Mouse (Mus musculus) hindbrain, embryonic 11.5 days (tissue): Measurements from ENCODE around the gene 1700028P14Rik. TPM values are rescaled to one million over a fixed set of nuclear protein-coding genes. Genes with fewer than 3 reads are reported as not detected.
A peak's percentile ranks its signal among the peaks of the same experiment; 100 is the strongest.

Source experiments
- ATAC-seq: fragments of 200-750 bp; cut with Nextera tagmentation; 2 replicates; pipeline ENCODE4 v1.8.0; 2017; ENCODE audit warnings: mild to moderate bottlenecking, moderate TSS enrichment, moderate library complexity; ENCODE audit not compliant: low FRiP score
- DNase-seq: peaks from one replicate; pipeline ENCODE4 v3.0.0-alpha.2; 2015; ENCODE audit warnings: low spot score
- H3K27ac ChIP-seq: fragments of 300-500 bp; sonication (generic); 2 replicates; pipeline ENCODE4 v1.5.1; 2014; ENCODE audit warnings: mild to moderate bottlenecking, low read depth, low read length
- H3K27me3 ChIP-seq: fragments of 300-500 bp; sonication (generic); 2 replicates; pipeline ENCODE4 v1.6.1; 2014; ENCODE audit warnings: mild to moderate bottlenecking, low read length, moderate library complexity, mixed read lengths; ENCODE audit not compliant: control insufficient read depth, insufficient read depth
- H3K36me3 ChIP-seq: fragments of 300-500 bp; sonication (generic); 2 replicates; pipeline ENCODE4 v1.6.1; 2014; ENCODE audit warnings: mild to moderate bottlenecking, low read length, moderate library complexity, mixed read lengths; ENCODE audit not compliant: control insufficient read depth, insufficient read depth
- H3K4me1 ChIP-seq: fragments of 300-500 bp; sonication (generic); replicated peaks from 2 replicates; pipeline ENCODE4 v1.6.1; 2014; ENCODE audit warnings: low read length, mixed read lengths; ENCODE audit not compliant: control insufficient read depth, insufficient read depth
- H3K4me2 ChIP-seq: fragments of 300-500 bp; sonication (generic); replicated peaks from 2 replicates; pipeline ENCODE4 v1.6.1; 2014; ENCODE audit warnings: mild to moderate bottlenecking, low read depth, low read length
- H3K4me3 ChIP-seq: fragments of 300-500 bp; sonication (generic); 2 replicates; pipeline ENCODE4 v1.5.1; 2014; ENCODE audit warnings: low read depth, low read length
- H3K9ac ChIP-seq: fragments of 300-500 bp; sonication (generic); 2 replicates; pipeline ENCODE4 v1.6.1; 2014; ENCODE audit warnings: low read depth, low read length
- H3K9me3 ChIP-seq: fragments of 300-500 bp; sonication (generic); 2 replicates; pipeline ENCODE4 v1.6.1; 2016; ENCODE audit warnings: low read length; ENCODE audit not compliant: control insufficient read depth
- WGBS: fragments of 180-500 bp; shearing (Covaris S2); extraction: QIAGEN DNeasy Blood & Tissue Kit; methylation state at CpG from one replicate; pipeline ENCODE4 v1.1.7; 2014; 5-methylcytosine and 5-hydroxymethylcytosine counted together
- polyA plus RNA-seq: library from polyadenylated mRNA; unstranded; fragments of >200 nt; fragmentation: Nextera tagmentation; extraction: Ambion mirVana; gene quantifications from 2 replicates; pipeline ENCODE4 v1.2.1, GENCODE M21; 2014

The 1700028P14Rik gene
- polyA plus RNA-seq, 1 experiment from 2014 or later: 1.2 TPM

DNA sequence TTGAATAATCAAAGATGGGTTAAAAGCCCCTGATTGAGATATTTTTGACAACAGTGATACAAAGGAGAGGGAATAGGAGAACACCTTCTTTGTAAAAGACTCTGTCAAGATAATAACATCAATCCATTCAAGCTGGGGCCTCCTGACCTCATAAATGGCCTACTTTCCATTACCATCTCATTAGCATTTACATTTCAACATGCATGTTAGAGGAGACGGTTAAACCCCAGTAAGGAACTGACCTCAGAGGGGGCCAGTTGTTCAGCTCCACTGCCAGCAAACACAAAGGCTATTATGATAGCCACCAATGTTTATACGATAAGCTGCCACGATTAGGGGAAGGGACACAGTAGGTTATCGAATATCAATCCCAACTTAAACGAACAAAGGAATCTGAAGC is 15.8 kb downstream of the 1700028P14Rik start:
- WGBS: 21% methylated on average over 5 of the region's 5 CpGs
- no peaks in the 10 kb centered on the region; the same call in 1 of the 2 replicates for H3K4me1 ChIP-seq
- H3K9ac ChIP-seq: no peak overlapping the region
- H3K27ac ChIP-seq: no peak overlapping the region
- DNase-seq: peak; percentile 19
- no peaks in the 10 kb centered on the region for H3K36me3 ChIP-seq
- H3K4me2 ChIP-seq: no peak overlapping the region
- no peaks in the 10 kb centered on the region for H3K27me3 ChIP-seq
- no peak overlapping the region for H3K4me3 ChIP-seq
- peak; percentile 47; the same call in 1 of the 2 replicates for ATAC-seq
- no peaks in the 10 kb centered on the region for H3K9me3 ChIP-seq

DNA sequence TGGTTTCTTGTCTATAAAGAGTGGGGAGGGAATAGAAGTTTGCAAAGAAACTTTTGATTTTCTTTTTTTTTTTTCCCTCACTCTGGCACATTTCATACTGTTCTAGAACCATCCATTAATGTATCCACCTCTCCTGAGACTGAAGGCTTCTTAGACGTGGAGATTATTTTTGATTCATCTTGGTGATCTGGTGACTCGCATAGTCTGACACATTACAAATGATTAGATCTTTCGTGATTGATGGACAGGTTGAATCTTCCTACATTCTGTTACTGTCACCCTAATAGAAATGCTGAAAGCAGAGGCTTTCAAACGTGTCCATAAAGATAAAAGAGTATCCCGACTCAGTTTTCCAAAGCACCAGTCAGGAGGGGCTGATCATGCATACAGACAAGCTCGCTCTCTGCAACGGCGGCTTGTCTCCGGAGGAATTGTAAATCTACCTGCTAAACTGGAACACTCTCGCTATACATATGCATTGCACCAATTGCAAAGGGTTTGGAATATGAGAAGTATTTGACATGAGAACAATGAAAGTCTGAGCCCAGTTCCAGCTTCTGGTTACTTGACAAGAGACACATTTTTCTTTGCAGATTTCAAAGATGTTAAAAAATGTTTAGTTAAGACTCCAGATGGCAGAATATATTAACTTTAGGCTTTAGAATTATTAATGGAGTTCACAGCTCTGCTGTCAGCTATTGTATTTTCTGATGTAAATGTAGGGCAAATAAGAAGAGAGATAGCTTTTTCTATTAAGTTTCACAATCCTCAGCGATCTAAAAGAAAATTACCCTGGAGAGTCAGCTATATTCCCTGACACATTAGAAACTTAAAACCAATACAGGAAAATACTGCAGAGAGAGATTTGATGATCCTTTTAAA is 20.8 kb downstream of the 1700028P14Rik start:
- no peak overlapping the region for H3K4me3 ChIP-seq
- H3K4me1 ChIP-seq: no peaks in the 10 kb centered on the region; the same call in 1 of the 2 replicates
- no peaks in the 10 kb centered on the region for H3K9me3 ChIP-seq
- no peak overlapping the region for H3K27ac ChIP-seq
- no peaks in the 10 kb centered on the region for H3K36me3 ChIP-seq
- no peak overlapping the region for H3K4me2 ChIP-seq
- H3K27me3 ChIP-seq: no peaks in the 10 kb centered on the region
- ATAC-seq (no peak), DNase-seq (no peak)
- WGBS: 73% methylated on average over 11 of the region's 11 CpGs
- H3K9ac ChIP-seq: no peak overlapping the region

DNA sequence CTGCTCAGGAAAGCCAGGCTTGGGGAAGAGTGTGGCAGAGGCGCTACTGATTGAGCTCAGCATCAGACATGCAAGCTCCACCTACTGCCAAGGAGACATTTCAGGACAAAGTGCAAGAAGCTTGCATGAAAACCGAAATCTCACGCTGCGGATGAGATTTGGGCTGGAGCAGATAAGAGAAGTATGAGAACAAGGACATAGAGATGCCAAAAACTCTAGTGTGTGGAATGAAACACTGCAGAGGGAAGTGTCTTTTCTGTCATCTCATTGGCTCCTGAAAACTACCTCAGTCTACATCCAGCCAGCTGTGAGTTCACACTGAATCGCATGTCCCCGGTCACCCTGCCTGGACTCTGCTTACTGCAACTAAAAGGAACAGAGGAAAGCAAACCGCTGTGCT is 38.3 kb downstream of the 1700028P14Rik start:
- no peaks in the 10 kb centered on the region for H3K4me1 ChIP-seq
- no peaks in the 10 kb centered on the region for H3K36me3 ChIP-seq
- 83% methylated on average over 7 of the region's 7 CpGs for WGBS
- H3K9ac ChIP-seq: no peak overlapping the region
- no peak overlapping the region for H3K27ac ChIP-seq
- H3K27me3 ChIP-seq: no peaks in the 10 kb centered on the region
- no peak for DNase-seq
- no peak overlapping the region for H3K4me2 ChIP-seq
- H3K9me3 ChIP-seq: no peaks in the 10 kb centered on the region
- no peak overlapping the region for H3K4me3 ChIP-seq
- no peak for ATAC-seq

DNA sequence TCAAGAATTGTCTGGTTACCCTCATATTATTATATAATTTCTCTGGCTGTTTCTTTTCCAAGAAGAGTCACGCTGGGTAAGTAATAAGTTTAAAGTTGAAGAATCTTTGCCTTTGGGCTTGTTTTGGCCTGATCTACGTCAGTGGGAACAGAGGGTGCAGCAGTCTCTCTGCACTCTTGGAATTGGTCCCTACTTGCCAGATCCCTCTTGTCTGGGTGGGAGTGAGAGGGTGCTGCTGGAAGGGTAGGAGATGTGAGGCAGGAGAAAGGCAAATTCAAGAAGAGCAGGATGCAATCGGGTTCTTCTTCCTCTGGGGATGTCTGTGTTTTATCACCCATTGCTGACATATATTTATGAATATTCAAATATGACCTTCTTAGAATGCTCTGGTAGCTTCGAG is 42.9 kb downstream of the 1700028P14Rik start:
- H3K4me1 ChIP-seq: no peaks in the 10 kb centered on the region
- DNase-seq (no peak), ATAC-seq (no peak)
- H3K36me3 ChIP-seq: no peaks in the 10 kb centered on the region
- no peaks in the 10 kb centered on the region for H3K9me3 ChIP-seq
- no peak overlapping the region for H3K4me3 ChIP-seq
- H3K27ac ChIP-seq: no peak overlapping the region
- WGBS: 82% methylated on average over 4 of the region's 4 CpGs
- H3K27me3 ChIP-seq: no peaks in the 10 kb centered on the region
- H3K9ac ChIP-seq: no peak overlapping the region
- H3K4me2 ChIP-seq: no peak overlapping the region

DNA sequence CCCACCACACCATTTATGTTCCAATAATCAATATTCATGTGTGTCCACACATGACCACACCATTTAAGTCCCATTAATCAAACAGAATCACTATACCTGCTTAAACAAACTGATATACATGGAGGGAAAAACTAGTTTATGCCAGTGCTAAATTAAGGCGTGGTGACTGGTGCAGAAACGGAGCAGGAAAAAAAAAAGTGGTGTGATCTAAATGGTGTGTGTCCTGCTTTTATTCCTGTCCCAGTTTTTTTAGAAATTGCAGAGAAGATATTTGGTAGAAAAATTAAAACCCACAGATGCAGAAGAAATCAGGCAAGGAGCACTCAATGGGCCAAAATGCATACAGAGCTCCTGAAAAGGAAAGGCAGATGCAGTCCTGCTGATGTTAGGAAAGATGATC is 44.7 kb downstream of the 1700028P14Rik start:
- Histone ChIP-seq H3K4me2 (no peak overlapping the region), H3K9ac (no peak overlapping the region), H3K4me3 (no peak overlapping the region), H3K4me1 (no peaks in the 10 kb centered on the region), H3K9me3 (no peaks in the 10 kb centered on the region), H3K27me3 (no peaks in the 10 kb centered on the region), H3K36me3 (no peaks in the 10 kb centered on the region), H3K27ac (no peak overlapping the region)
- 91% methylated on average over 2 of the region's 2 CpGs for WGBS
- ATAC-seq (no peak), DNase-seq (no peak)

DNA sequence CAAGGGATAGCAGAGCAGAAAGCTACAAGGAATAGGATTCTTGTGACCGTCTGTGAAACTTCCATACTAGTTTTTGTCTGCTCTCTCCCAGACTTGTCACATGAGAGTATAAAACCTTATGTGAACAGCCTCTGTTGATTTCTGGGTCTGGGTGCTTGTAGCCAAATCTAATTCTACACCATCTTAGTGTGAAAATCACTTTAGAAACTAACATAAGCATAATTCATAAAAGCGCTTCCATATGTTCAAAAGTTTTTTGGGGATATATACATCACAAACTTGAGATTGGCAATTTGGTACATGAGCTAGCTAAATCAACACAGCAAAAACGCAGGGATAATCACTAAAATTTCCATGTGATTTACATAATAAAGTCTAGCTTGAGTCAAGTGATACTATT is 57.7 kb downstream of the 1700028P14Rik start:
- Histone ChIP-seq H3K9ac (no peak overlapping the region), H3K27me3 (no peaks in the 10 kb centered on the region), H3K4me2 (no peak overlapping the region), H3K4me3 (no peak overlapping the region), H3K27ac (no peak overlapping the region), H3K9me3 (no peaks in the 10 kb centered on the region), H3K4me1 (no peaks in the 10 kb centered on the region), H3K36me3 (no peaks in the 10 kb centered on the region)
- no peak for DNase-seq
- 89% methylated on average over 3 of the region's 3 CpGs for WGBS
- no peak for ATAC-seq

DNA sequence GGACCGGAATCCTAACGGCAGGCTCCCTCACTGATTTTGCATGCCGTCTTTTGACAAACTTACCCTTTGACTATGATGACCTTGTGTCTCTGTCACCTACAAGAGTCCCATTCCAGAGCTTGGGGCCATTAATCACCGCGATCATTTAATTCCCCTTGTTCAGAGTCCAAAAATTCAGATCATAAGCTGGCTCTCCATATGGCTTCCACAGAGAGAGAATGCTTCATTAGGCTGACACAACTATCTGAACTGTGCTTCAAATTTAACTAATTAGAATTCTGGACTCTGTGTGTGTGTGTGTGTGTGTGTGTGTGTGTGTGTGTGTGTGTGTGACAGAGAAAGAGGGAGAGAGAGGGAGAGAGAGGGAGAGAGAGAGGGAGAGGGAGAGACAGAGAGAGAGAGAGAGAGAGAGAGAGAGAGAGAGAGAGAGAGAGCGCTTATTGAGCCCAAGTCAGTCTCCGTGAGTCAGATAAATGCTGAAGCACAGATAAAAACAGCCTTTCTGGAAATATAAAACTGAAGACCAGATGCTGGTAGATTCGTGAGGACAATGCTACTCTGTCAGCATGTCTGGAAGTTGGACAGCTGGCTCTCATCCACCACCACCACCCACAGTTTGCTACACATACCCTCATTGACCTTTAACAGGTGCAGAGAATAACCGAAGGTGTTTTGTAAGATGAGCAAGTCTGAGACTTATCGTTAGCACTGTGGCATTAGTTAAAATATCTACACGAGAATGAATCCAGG is 73.8 kb downstream of the 1700028P14Rik start:
- no peak for ATAC-seq
- no peak overlapping the region for H3K27ac ChIP-seq
- no peaks in the 10 kb centered on the region for H3K9me3 ChIP-seq
- no peak overlapping the region for H3K4me3 ChIP-seq
- H3K4me1 ChIP-seq: no peaks in the 10 kb centered on the region
- WGBS: 82% methylated on average over 11 of the region's 11 CpGs
- H3K9ac ChIP-seq: no peak overlapping the region
- DNase-seq: no peak
- H3K27me3 ChIP-seq: no peaks in the 10 kb centered on the region
- H3K36me3 ChIP-seq: no peaks in the 10 kb centered on the region
- no peak overlapping the region for H3K4me2 ChIP-seq

DNA sequence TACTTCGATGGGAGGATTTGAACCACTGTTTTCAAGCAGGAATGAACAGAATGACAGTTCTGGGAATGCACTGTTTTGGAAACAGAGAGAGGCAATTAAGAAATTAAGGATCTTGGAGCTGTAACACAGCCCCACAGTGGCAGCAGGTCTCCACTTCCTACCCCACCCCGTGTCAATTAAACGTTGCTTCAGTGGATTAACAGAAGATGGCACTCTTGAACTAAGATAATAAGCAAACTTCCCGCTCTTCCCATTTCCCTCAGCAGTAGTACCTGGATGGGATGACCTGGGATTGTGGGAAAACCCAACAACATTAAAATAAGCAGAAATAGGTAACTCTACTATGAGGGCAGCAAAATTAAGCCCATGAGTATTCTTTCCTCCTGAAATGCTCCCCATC is 75.9 kb downstream of the 1700028P14Rik start:
- Histone ChIP-seq H3K4me2 (no peak overlapping the region), H3K4me3 (no peak overlapping the region), H3K9me3 (no peaks in the 10 kb centered on the region), H3K27me3 (no peaks in the 10 kb centered on the region), H3K27ac (no peak overlapping the region), H3K4me1 (no peaks in the 10 kb centered on the region), H3K9ac (no peak overlapping the region), H3K36me3 (no peaks in the 10 kb centered on the region)
- WGBS: 57% methylated on average over 4 of the region's 4 CpGs
- DNase-seq (no peak), ATAC-seq (no peak)
